Mouse (Mus musculus): ENCODE results near the gene Ccdc88c. TPM values are rescaled to one million over a fixed set of nuclear protein-coding genes. Genes with fewer than 3 reads are reported as not detected.

Ccdc88c gene
- polyA plus RNA-seq, 1 experiment from 2014 or later, result 12.0 TPM

GRCm38 (mm10) chr12:100925644-100926619 is 102.9 kb downstream of the Ccdc88c start:
- no peak overlapping the region for H3K4me2 ChIP-seq (replicated peaks; ENCODE audit: low read depth, low read length)
- no peak overlapping the region for H3K27ac ChIP-seq (ENCODE audit: low read length)
- no peak overlapping the region for H3K9ac ChIP-seq (replicated peaks; ENCODE audit: low read length)
- no peak overlapping the region for H3K4me3 ChIP-seq (ENCODE audit: low read length)
- peak; percentile 62; the same call in 1 of the 2 replicates for ATAC-seq (ENCODE audit: low FRiP score, low TSS enrichment)
- WGBS, result 72% methylated on average over 14 of the region's 14 CpGs
- H3K27me3 ChIP-seq (ENCODE audit: insufficient read depth, low read length), result no peaks in the 10 kb centered on the region
- H3K4me1 ChIP-seq (ENCODE audit: insufficient read depth, low read length), result no peaks in the 10 kb centered on the region
- H3K9me3 ChIP-seq (ENCODE audit: low read length), result no peaks in the 10 kb centered on the region
- H3K36me3 ChIP-seq (ENCODE audit: insufficient read depth, low read length), result peaks cover 25% of the 10 kb centered on the region; the same call in 1 of the 2 replicates

- Histone ChIP-seq H3K9me3 (ENCODE audit: low read length) (no peaks in the 10 kb centered on the region), H3K27me3 (ENCODE audit: insufficient read depth, low read length) (no peaks in the 10 kb centered on the region), H3K4me3 (ENCODE audit: low read length) (no peak overlapping the region), H3K27ac (ENCODE audit: low read length) (no peak overlapping the region), H3K4me1 (ENCODE audit: insufficient read depth, low read length) (no peaks in the 10 kb centered on the region), H3K9ac (replicated peaks; ENCODE audit: low read length) (no peak overlapping the region), H3K4me2 (replicated peaks; ENCODE audit: low read depth, low read length) (no peak overlapping the region), H3K36me3 (ENCODE audit: insufficient read depth, low read length) (peaks cover 18% of the 10 kb centered on the region; the same call in 1 of the 2 replicates)
- WGBS, result 74% methylated on average over 15 of the region's 15 CpGs
- no peak for ATAC-seq (ENCODE audit: low FRiP score, low TSS enrichment)
Measured at GRCm38 (mm10) chr12:100924646-100925339, 104.1 kb downstream of the Ccdc88c start.

GRCm38 (mm10) chr12:100910731-100911130 is 118.1 kb downstream of the Ccdc88c start:
- Histone ChIP-seq H3K4me1 (ENCODE audit: insufficient read depth, low read length) (0 out of 2 replicates have a peak, but pooled peaks cover 3% of the 10 kb centered on the region), H3K36me3 (ENCODE audit: insufficient read depth, low read length) (peaks cover 8% of the 10 kb centered on the region; the same call in 1 of the 2 replicates), H3K9ac (replicated peaks; ENCODE audit: low read length) (no peak overlapping the region), H3K4me2 (replicated peaks; ENCODE audit: low read depth, low read length) (no peak overlapping the region), H3K4me3 (ENCODE audit: low read length) (no peak overlapping the region), H3K9me3 (ENCODE audit: low read length) (no peaks in the 10 kb centered on the region), H3K27me3 (ENCODE audit: insufficient read depth, low read length) (peaks cover 6% of the 10 kb centered on the region; the same call in 1 of the 2 replicates), H3K27ac (ENCODE audit: low read length) (no peak overlapping the region)
- ATAC-seq (ENCODE audit: low FRiP score, low TSS enrichment), result no peak
- 64% methylated on average over 12 of the region's 12 CpGs for WGBS

GRCm38 (mm10) chr12:100909765-100910164 is 119.1 kb downstream of the Ccdc88c start:
- Histone ChIP-seq H3K27ac (ENCODE audit: low read length) (no peak overlapping the region), H3K36me3 (ENCODE audit: insufficient read depth, low read length) (peaks cover 8% of the 10 kb centered on the region; the same call in 1 of the 2 replicates)
- WGBS, result 52% methylated on average over 6 of the region's 6 CpGs

GRCm38 (mm10) chr12:100908298-100909034 is 120.4 kb downstream of the Ccdc88c start:
- H3K27me3 ChIP-seq (ENCODE audit: insufficient read depth, low read length), result peaks cover 6% of the 10 kb centered on the region; the same call in 1 of the 2 replicates
- peak overlapping the region; percentile 64 for H3K4me2 ChIP-seq (replicated peaks; ENCODE audit: low read depth, low read length)
- ATAC-seq (ENCODE audit: low FRiP score, low TSS enrichment), result peak; percentile 36; the same call in 1 of the 2 replicates
- H3K9me3 ChIP-seq (ENCODE audit: low read length), result no peaks in the 10 kb centered on the region
- peaks cover 3% of the 10 kb centered on the region; the same call in 1 of the 2 replicates for H3K36me3 ChIP-seq (ENCODE audit: insufficient read depth, low read length)
- H3K9ac ChIP-seq (replicated peaks; ENCODE audit: low read length), result peak overlapping the region; percentile 59; the same call in 1 of the 2 replicates
- H3K4me1 ChIP-seq (ENCODE audit: insufficient read depth, low read length), result 0 out of 2 replicates have a peak, but pooled peaks cover 3% of the 10 kb centered on the region
- no peak overlapping the region for H3K27ac ChIP-seq (ENCODE audit: low read length)
- 16% methylated on average over 10 of the region's 10 CpGs for WGBS
- peak overlapping the region; percentile 43 for H3K4me3 ChIP-seq (ENCODE audit: low read length)

More at GRCm38 (mm10) chr12:100909765-100910164, 119.1 kb downstream of the Ccdc88c start:
- Histone ChIP-seq H3K9ac (replicated peaks; ENCODE audit: low read length) (no peak overlapping the region), H3K9me3 (ENCODE audit: low read length) (no peaks in the 10 kb centered on the region), H3K4me2 (replicated peaks; ENCODE audit: low read depth, low read length) (no peak overlapping the region), H3K4me1 (ENCODE audit: insufficient read depth, low read length) (0 out of 2 replicates have a peak, but pooled peaks cover 3% of the 10 kb centered on the region), H3K27me3 (ENCODE audit: insufficient read depth, low read length) (peaks cover 6% of the 10 kb centered on the region; the same call in 1 of the 2 replicates), H3K4me3 (ENCODE audit: low read length) (no peak overlapping the region)
- no peak for ATAC-seq (ENCODE audit: low FRiP score, low TSS enrichment)

- peak; percentile 88; the same call in 1 of the 2 replicates for ATAC-seq (ENCODE audit: low FRiP score, low TSS enrichment)
- 4% methylated on average over 39 of the region's 39 CpGs for WGBS
- Histone ChIP-seq H3K4me3 (ENCODE audit: low read length) (peak within 1 kb of the TSS; percentile 43), H3K36me3 (ENCODE audit: insufficient read depth, low read length) (no peaks in the 10 kb centered on the region; the same call in 1 of the 2 replicates), H3K4me2 (replicated peaks; ENCODE audit: low read depth, low read length) (peak within 1 kb of the TSS; percentile 64), H3K27me3 (ENCODE audit: insufficient read depth, low read length) (peaks cover 6% of the 10 kb centered on the region; the same call in 1 of the 2 replicates), H3K4me1 (ENCODE audit: insufficient read depth, low read length) (0 out of 2 replicates have a peak, but pooled peaks cover 3% of the 10 kb centered on the region), H3K27ac (ENCODE audit: low read length) (no peak within 1 kb of the TSS), H3K9me3 (ENCODE audit: low read length) (no peaks in the 10 kb centered on the region), H3K9ac (replicated peaks; ENCODE audit: low read length) (peak within 1 kb of the TSS; percentile 59)
Measured at GRCm38 (mm10) chr12:100907598-100908297, 121.1 kb downstream of the Ccdc88c start, which contains the start of gene Gpr68. Gpr68 (minus strand) TSS chr12:100908198.

GRCm38 (mm10) chr12:100906861-100907260 is 122.0 kb downstream of the Ccdc88c start:
- no peaks in the 10 kb centered on the region for H3K36me3 ChIP-seq (ENCODE audit: insufficient read depth, low read length)
- H3K27ac ChIP-seq (ENCODE audit: low read length), result no peak overlapping the region
- peaks cover 7% of the 10 kb centered on the region; the same call in 1 of the 2 replicates for H3K27me3 ChIP-seq (ENCODE audit: insufficient read depth, low read length)
- 84% methylated on average over 5 of the region's 5 CpGs for WGBS
- H3K4me1 ChIP-seq (ENCODE audit: insufficient read depth, low read length), result 0 out of 2 replicates have a peak, but pooled peaks cover 3% of the 10 kb centered on the region
- no peak for ATAC-seq (ENCODE audit: low FRiP score, low TSS enrichment)
- H3K9me3 ChIP-seq (ENCODE audit: low read length), result no peaks in the 10 kb centered on the region
- no peak overlapping the region for H3K9ac ChIP-seq (replicated peaks; ENCODE audit: low read length)
- H3K4me3 ChIP-seq (ENCODE audit: low read length), result no peak overlapping the region
- H3K4me2 ChIP-seq (replicated peaks; ENCODE audit: low read depth, low read length), result no peak overlapping the region

- H3K4me2 ChIP-seq (replicated peaks; ENCODE audit: low read depth, low read length), result no peak overlapping the region
- H3K36me3 ChIP-seq (ENCODE audit: insufficient read depth, low read length), result no peaks in the 10 kb centered on the region
- no peak overlapping the region for H3K4me3 ChIP-seq (ENCODE audit: low read length)
- H3K27ac ChIP-seq (ENCODE audit: low read length), result no peak overlapping the region
- peaks cover 33% of the 10 kb centered on the region for H3K27me3 ChIP-seq (ENCODE audit: insufficient read depth, low read length)
- no peak for ATAC-seq (ENCODE audit: low FRiP score, low TSS enrichment)
- H3K4me1 ChIP-seq (ENCODE audit: insufficient read depth, low read length), result peaks cover 11% of the 10 kb centered on the region
- WGBS, result 80% methylated on average over 9 of the region's 9 CpGs
- no peak overlapping the region for H3K9ac ChIP-seq (replicated peaks; ENCODE audit: low read length)
- no peaks in the 10 kb centered on the region for H3K9me3 ChIP-seq (ENCODE audit: low read length)
Measured at GRCm38 (mm10) chr12:100903761-100904160, 125.1 kb downstream of the Ccdc88c start.
